Mouse (Mus musculus) ES-E14 (cell line): Measurements from ENCODE around the gene Filip1. TPM values are rescaled to one million over a fixed set of nuclear protein-coding genes. Genes with fewer than 3 reads are reported as not detected.

Experiments used
- DNase-seq: peaks from one replicate; pipeline ENCODE4 v3.0.0-alpha.2; 2013; ENCODE audit warnings: low read depth, low spot score
- H3K27ac ChIP-seq: 2 replicates; pipeline ENCODE4 v1.5.1; 2012; ENCODE audit warnings: low read depth, mild to moderate bottlenecking, low read length, moderate library complexity, mixed read lengths; ENCODE audit not compliant: poor library complexity, insufficient read depth, severe bottlenecking
- H3K36me3 ChIP-seq: 2 replicates; pipeline ENCODE4 v1.6.1; 2012; ENCODE audit warnings: mild to moderate bottlenecking, low read length, moderate library complexity, mixed read lengths; ENCODE audit not compliant: control insufficient read depth, poor library complexity, insufficient read depth, severe bottlenecking
- H3K4me1 ChIP-seq, 2 experiments: fragments of 150-350 bp in 1 of 2; sonication (generic) in 1 of 2; 2 replicates each; pipeline ENCODE4 v1.6.1; 2012; ENCODE audit warnings: low read length in 2 of 2, mild to moderate bottlenecking in 1 of 2, mixed read lengths in 1 of 2; ENCODE audit not compliant: control insufficient read depth in 2 of 2, insufficient read depth in 2 of 2, poor library complexity in 1 of 2
- H3K4me3 ChIP-seq, 2 experiments: fragments of 150-350 bp in 1 of 2; sonication (generic) in 1 of 2; 2 replicates each; pipeline ENCODE4 v1.5.1; 2012; ENCODE audit warnings: low read length in 2 of 2, low read depth in 1 of 2, mild to moderate bottlenecking in 1 of 2, mixed read lengths in 1 of 2; ENCODE audit not compliant: insufficient read depth in 1 of 2, poor library complexity in 1 of 2, severe bottlenecking in 1 of 2
- H3K9ac ChIP-seq: 2 replicates; pipeline ENCODE4 v1.6.1; 2012; ENCODE audit warnings: low read depth, mild to moderate bottlenecking, low read length, mixed read lengths; ENCODE audit not compliant: poor library complexity, insufficient read depth, severe bottlenecking
- H3K9me3 ChIP-seq: fragments of 150-350 bp; sonication (generic); 2 replicates; pipeline ENCODE4 v1.6.1; 2012; ENCODE audit warnings: low read depth, mild to moderate bottlenecking, low read length; ENCODE audit not compliant: control insufficient read depth, insufficient read depth
- CHD2 ChIP-seq: IDR thresholded peaks from 2 replicates; pipeline ENCODE4 v1.6.1; 2014; ENCODE audit warnings: mild to moderate bottlenecking, low read depth, low read length, inconsistent platforms
- HCFC1 ChIP-seq: IDR thresholded peaks from 2 replicates; pipeline ENCODE4 v1.6.1; 2012; ENCODE audit warnings: low read length, inconsistent platforms, borderline replicate concordance; ENCODE audit not compliant: insufficient read depth
- MAFK ChIP-seq: IDR thresholded peaks from 2 replicates; pipeline ENCODE4 v1.6.1; 2014; ENCODE audit warnings: mild to moderate bottlenecking, low read depth, low read length, inconsistent platforms; ENCODE audit not compliant: insufficient read depth
- ZC3H11A ChIP-seq: IDR thresholded peaks from 2 replicates; pipeline ENCODE4 v1.6.1; 2012; ENCODE audit warnings: low read depth, mild to moderate bottlenecking, inconsistent platforms, low read length, borderline replicate concordance
- ZNF384 ChIP-seq: IDR thresholded peaks from 2 replicates; pipeline ENCODE4 v1.6.1; 2012; ENCODE audit warnings: low read depth, low read length, inconsistent platforms
- in situ Hi-C, 2 experiments: fragments of 600-800 bp; cut with MboI; formaldehyde crosslinking; loops; one replicate each; pipeline ENCODE4 v1.15.1; 2025; ENCODE audit warnings: low sequenced_read_pairs in 2 of 2, inconsistent platforms in 1 of 2; ENCODE audit not compliant: unreplicated experiment in 2 of 2
- total RNA-seq: library from RNA; depleted of rRNA; stranded (reverse); fragments of 300-350 nt; gene quantifications from 2 replicates; pipeline ENCODE4 v1.2.3, GENCODE M21; 2012

The Filip1 gene
- total RNA-seq, 1 experiment = 0.09 TPM

DNA sequence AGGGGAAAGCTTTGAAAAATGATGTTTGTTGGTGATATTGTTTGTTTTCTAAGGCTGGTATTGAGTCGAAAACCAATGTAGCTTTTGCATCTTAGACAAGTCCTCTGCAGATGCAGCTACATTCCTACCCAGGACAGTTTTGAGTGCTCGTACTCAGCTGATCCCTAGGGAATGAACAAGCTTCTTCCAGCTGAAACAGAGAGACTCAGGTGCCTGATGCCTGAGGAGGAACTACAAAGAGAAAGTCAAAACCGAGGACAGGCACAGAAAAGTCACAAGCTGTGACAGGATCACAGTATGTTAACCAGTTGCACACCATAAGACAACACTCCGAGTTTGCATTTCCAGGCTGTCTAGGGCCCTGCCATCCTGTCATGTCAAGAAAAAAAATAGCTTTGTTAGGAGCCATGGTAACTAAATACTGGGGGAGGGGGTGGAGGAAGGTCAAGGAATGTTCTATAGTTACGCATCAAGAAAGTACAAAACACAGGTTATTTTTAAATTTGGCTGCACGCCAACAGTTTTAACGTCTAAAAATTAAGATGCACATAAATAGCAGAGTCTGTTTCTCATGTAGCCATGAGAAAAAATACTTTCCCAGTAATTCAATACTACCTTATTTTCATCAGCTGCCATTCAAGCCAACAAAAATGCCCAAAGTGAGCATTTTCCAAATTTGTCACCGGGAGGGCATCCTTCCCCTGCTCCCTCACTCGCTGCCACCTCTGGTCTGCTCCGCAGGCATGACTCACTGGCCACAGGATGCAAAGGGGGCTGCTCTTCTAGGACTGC lies 90.8 kb downstream of the Filip1 start:
- H3K9ac ChIP-seq = no peak overlapping the region
- H3K4me3 ChIP-seq = no peak overlapping the region
- H3K36me3 ChIP-seq = no peaks in the 10 kb centered on the region
- H3K9me3 ChIP-seq = no peaks in the 10 kb centered on the region
- TF ChIP-seq ZNF384 (no peak), CHD2 (no peak), ZC3H11A (no peak)
- DNase-seq = no peak
- H3K4me1 ChIP-seq = no peaks in the 10 kb centered on the region
- no peak overlapping the region for H3K27ac ChIP-seq
- in situ Hi-C loops = no loop called here

DNA sequence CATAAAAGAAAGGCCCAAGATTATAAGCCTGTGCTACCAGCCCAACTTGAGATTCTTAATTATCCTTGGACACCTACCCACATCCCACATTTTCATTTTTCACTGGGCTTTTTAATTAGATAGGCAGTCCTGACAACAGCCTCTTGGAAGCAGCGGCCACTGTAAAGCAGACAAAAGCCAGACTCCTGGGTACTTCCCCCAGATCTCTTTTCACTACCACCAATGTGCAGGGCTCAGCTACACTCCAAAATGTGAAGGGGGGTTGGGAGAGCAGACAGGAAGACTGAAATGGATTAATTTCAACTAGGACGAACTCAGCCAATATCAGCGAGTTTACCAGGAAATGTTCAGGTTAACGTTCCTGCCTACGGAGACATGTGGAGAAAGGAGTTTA lies 92.1 kb downstream of the Filip1 start:
- no peaks in the 10 kb centered on the region for H3K9me3 ChIP-seq
- no peak for TF ChIP-seq CHD2
- TF ChIP-seq MAFK = no peak
- TF ChIP-seq HCFC1 = no peak
- TF ChIP-seq ZC3H11A = no peak
- TF ChIP-seq ZNF384 = no peak
- no peaks in the 10 kb centered on the region for H3K4me1 ChIP-seq
- in situ Hi-C loops = no loop called here
- H3K36me3 ChIP-seq = no peaks in the 10 kb centered on the region
- DNase-seq = no peak
- no peak overlapping the region for H3K27ac ChIP-seq
- no peak overlapping the region for H3K9ac ChIP-seq
- H3K4me3 ChIP-seq = no peak overlapping the region

DNA sequence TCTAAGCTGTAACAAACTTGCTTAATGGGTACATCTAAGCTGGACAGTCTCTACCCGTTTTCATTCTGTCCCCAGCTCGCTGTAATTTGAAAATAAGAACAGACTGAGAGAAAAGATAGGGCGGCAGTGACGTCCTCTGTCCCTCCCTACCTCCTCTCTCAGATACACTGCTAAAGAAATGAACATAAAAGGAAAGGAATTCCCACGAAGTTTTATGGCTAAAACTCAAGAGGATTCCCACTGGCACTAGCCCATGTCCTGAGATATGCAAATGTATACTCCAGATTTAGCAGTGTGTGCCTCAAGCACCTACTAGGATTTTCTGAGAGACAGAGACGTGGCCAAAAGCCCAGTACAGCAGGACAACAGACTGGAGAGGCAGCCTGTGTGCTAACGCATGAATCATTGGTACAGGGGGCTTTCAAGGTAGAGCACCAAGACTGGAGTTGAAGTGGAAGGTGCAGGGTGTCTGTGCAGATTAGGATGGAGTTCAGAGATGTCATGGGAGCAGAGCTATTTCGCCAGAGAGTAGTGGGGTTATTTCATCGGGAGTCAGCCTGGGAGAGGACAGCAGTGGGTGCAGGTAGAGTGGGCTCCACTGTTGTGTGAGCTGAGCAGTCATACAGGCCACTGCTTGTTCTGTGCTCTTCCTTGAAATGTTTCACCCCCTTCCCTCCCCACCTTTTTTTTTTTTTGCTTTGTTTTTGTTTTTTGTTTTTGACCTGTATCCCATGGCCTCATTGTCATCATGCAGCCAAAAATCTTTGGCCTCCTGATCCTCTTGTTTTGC lies 92.7 kb downstream of the Filip1 start:
- in situ Hi-C loops = no loop called here
- Histone ChIP-seq H3K9me3 (no peaks in the 10 kb centered on the region), H3K36me3 (no peaks in the 10 kb centered on the region), H3K9ac (no peak overlapping the region), H3K4me1 (no peaks in the 10 kb centered on the region), H3K4me3 (no peak overlapping the region), H3K27ac (no peak overlapping the region)
- TF ChIP-seq ZC3H11A (no peak), CHD2 (no peak), HCFC1 (no peak), MAFK (no peak), ZNF384 (no peak)
- DNase-seq = no peak

DNA sequence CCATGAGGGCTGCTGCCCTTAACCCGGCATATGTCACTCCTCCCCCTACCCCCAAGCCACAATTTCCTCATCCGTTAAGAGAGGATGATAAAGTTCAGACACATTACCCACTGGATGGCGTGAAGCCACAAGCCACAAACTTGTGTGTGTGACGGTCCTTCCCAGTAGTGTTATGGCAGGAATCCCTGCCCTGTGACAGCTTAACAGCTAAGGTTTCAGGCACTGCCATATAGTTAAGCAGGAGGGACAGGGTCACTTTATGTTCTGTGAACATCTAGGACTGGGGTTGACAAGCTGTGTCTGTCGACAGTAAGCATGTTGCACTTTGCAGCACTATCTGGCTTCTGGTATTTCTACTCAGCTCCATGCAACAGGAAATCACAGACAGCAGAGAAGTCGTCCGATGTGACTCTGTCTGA lies 93.3 kb downstream of the Filip1 start:
- Histone ChIP-seq H3K9ac (no peak overlapping the region), H3K9me3 (no peaks in the 10 kb centered on the region), H3K27ac (no peak overlapping the region), H3K4me1 (no peaks in the 10 kb centered on the region), H3K36me3 (no peaks in the 10 kb centered on the region), H3K4me3 (no peak overlapping the region)
- TF ChIP-seq HCFC1 = no peak
- no peak for TF ChIP-seq CHD2
- in situ Hi-C loops = no loop called here
- DNase-seq = no peak
